Mouse (Mus musculus) ES-Bruce4 (cell line): ENCODE measurements around the gene Anxa2.

Experiments used
- CTCF ChIP-seq: IDR thresholded peaks from one replicate; pipeline ENCODE4 v1.8.1; 2011; ENCODE audit warnings: low read depth, low read length
- EP300 ChIP-seq: IDR thresholded peaks from 2 replicates; pipeline ENCODE4 v1.6.1; 2011; ENCODE audit warnings: low read depth, low read length; ENCODE audit not compliant: insufficient read depth

DNA sequence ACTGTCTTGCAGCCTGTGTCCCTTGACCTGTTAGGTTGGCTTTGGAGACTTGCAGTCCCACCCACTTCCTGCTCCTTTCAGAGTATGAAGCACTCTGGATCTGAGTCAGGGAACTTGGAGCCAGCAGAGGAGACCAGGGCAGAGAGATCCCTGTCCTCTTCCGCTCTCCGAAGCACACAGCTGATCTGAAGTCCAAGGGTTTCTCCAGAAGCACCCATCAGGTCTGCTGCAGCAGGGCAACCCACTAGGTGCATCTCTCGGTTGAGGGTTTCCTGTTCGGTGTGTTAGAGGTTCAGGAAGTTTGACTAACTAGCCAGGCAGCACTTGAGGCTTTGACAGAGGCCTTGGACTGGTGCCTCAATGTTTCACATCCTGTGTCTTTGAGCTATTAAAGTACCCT lies 2.0 kb downstream of the Anxa2 start:
- TF ChIP-seq CTCF (no peak), EP300 (no peak)
